Comparison of ENCODE assay signal across 11 mouse cellular contexts in genomic region chr14:122477261-122477671, GRCm38 (mm10). TPM values are rescaled to one million over a fixed set of nuclear protein-coding genes. Genes with fewer than 3 reads are reported as not detected.
A peak's percentile ranks its signal among the peaks of the same experiment; 100 is the strongest.
DNase-seq lines count a peak whose midpoint lies in the region; ATAC-seq and TF ChIP-seq lines count a peak whose summit lies in the region.
"Had no signal": no experiment of that assay in that cellular context is flagged by ENCODE, and none has a peak within 500 bp of the region (broad histone marks: within the 10 kb centered on the region; RNA-seq: fewer than 3 reads in every experiment).

No protein-coding gene starts in this region.

- no peaks in the 10 kb centered on the region for H3K36me3 ChIP-seq in ES-Bruce4 (ENCODE audit: control insufficient read depth, insufficient read depth, low read length, poor library complexity, severe bottlenecking)
- H3K36me3 ChIP-seq in hindbrain, embryonic 11.5 days (ENCODE audit: control insufficient read depth, insufficient read depth, low read length), result no peaks in the 10 kb centered on the region
- no peaks in the 10 kb centered on the region for H3K36me3 ChIP-seq in midbrain, embryonic 14.5 days (ENCODE audit: control insufficient read depth, insufficient read depth, low read length)

- H3K4me2 ChIP-seq in hindbrain, embryonic 11.5 days (replicated peaks; ENCODE audit: low read depth, low read length), result peak overlapping the region; percentile 64
- H3K4me2 ChIP-seq in midbrain, embryonic 14.5 days (ENCODE audit: low read length), result peak overlapping the region; percentile 56

- no peaks in the 10 kb centered on the region for H3K4me1 ChIP-seq in ES-Bruce4 (ENCODE audit: control insufficient read depth, insufficient read depth, low read length)
- peaks cover 3% of the 10 kb centered on the region; the same call in 1 of the 2 replicates for H3K4me1 ChIP-seq in hindbrain, embryonic 11.5 days (replicated peaks; ENCODE audit: control insufficient read depth, insufficient read depth, low read length)
- H3K4me1 ChIP-seq in midbrain, embryonic 14.5 days (ENCODE audit: control insufficient read depth, insufficient read depth, low read length), result no peaks in the 10 kb centered on the region

- no peaks in the 10 kb centered on the region for H3K9me3 ChIP-seq in ES-Bruce4 (replicated peaks; ENCODE audit: control insufficient read depth, insufficient read depth, low read length, poor library complexity, severe bottlenecking)
- no peaks in the 10 kb centered on the region for H3K9me3 ChIP-seq in hindbrain, embryonic 11.5 days (ENCODE audit: control insufficient read depth, low read length)
- H3K9me3 ChIP-seq in midbrain, embryonic 14.5 days (ENCODE audit: control insufficient read depth, low read length), result no peaks in the 10 kb centered on the region

- no peak for TF ChIP-seq EP300 in ES-Bruce4 (IDR thresholded peaks at IDR 0.05; ENCODE audit: insufficient read depth, low read depth, low read length)

- no peak overlapping the region for H3K9ac ChIP-seq in ES-Bruce4 (ENCODE audit: low read depth, poor library complexity, severe bottlenecking)
- peak overlapping the region; percentile 95 for H3K9ac ChIP-seq in hindbrain, embryonic 11.5 days (ENCODE audit: low read depth, low read length)
- peak overlapping the region; percentile 77 for H3K9ac ChIP-seq in midbrain, embryonic 14.5 days (replicated peaks; ENCODE audit: low read length)

- TF ChIP-seq CTCF in ES-Bruce4 (IDR thresholded peaks at IDR 0.05; ENCODE audit: low read depth, low read length), result no peak

- peaks cover 37% of the 10 kb centered on the region for H3K27me3 ChIP-seq in ES-Bruce4 (ENCODE audit: control insufficient read depth, insufficient read depth, low read length, poor library complexity, severe bottlenecking)
- H3K27me3 ChIP-seq in hindbrain, embryonic 11.5 days (ENCODE audit: control insufficient read depth, insufficient read depth, low read length), result peaks cover 42% of the 10 kb centered on the region
- H3K27me3 ChIP-seq in midbrain, embryonic 14.5 days (ENCODE audit: control insufficient read depth, insufficient read depth, low read length), result peaks cover 46% of the 10 kb centered on the region
- H3K27me3 ChIP-seq: Patski had no signal

- peak; percentile 53 to 57 for DNase-seq in cerebellum, postnatal 25 days
- DNase-seq in hindbrain, embryonic 11.5 days (ENCODE audit: low spot score), result peak; percentile 71
- peak; percentile 59 for DNase-seq in midbrain, embryonic 14.5 days
- DNase-seq in frontal cortex, postnatal 14 days (ENCODE audit: low spot score in 2 of 2), result no peak
- no peak for DNase-seq in gastrocnemius, postnatal 4 days (ENCODE audit: low spot score in 2 of 2)
- no peak for DNase-seq in Muller cell, postnatal 12 days (ENCODE audit: inconsistent ontology term)

- under 1% methylated on average over 20 of the region's 20 CpGs for WGBS in hindbrain, embryonic 11.5 days
- under 1% methylated on average over 20 of the region's 20 CpGs for WGBS in midbrain, embryonic 14.5 days

- no peak for ATAC-seq in hindbrain, embryonic 11.5 days (ENCODE audit: low FRiP score)
- ATAC-seq in midbrain, embryonic 14.5 days (ENCODE audit: low FRiP score, low TSS enrichment), result no peak
- ATAC-seq: inflammation-experienced regulatory T-cells, adult 6 months; Patski had no signal

- no peak for TF ChIP-seq POLR2A in ES-Bruce4 (IDR thresholded peaks at IDR 0.05; ENCODE audit: insufficient read depth, low read length)

- no peak overlapping the region for H3K27ac ChIP-seq in ES-Bruce4 (ENCODE audit: insufficient read depth, low read length)
- H3K27ac ChIP-seq in hindbrain, embryonic 11.5 days (ENCODE audit: low read depth, low read length), result peak overlapping the region; percentile 97
- peak overlapping the region; percentile 94 for H3K27ac ChIP-seq in midbrain, embryonic 14.5 days (replicated peaks; ENCODE audit: low read depth, low read length)

- peak overlapping the region; percentile 49 for H3K4me3 ChIP-seq in ES-Bruce4 (ENCODE audit: low read depth, low read length)
- H3K4me3 ChIP-seq in hindbrain, embryonic 11.5 days (ENCODE audit: low read depth, low read length), result peak overlapping the region; percentile 79
- peak overlapping the region; percentile 52 for H3K4me3 ChIP-seq in midbrain, embryonic 14.5 days (replicated peaks; ENCODE audit: low read depth, low read length)

RNA-seq across cellular contexts. Expression of gene Zic2, which starts 2.0 kb away (rescaled TPM):
- 25.2 and 27.0 TPM in 2 replicates for polyA plus RNA-seq in ES-Bruce4 (2011; ENCODE audit: insufficient read depth, insufficient read length, low read depth, missing spikeins)
- polyA plus RNA-seq in hindbrain, embryonic 11.5 days (2014; fragmentation: Nextera tagmentation; extraction: Ambion mirVana), result 9.5 and 11.2 TPM in 2 replicates
- 10.3 and 10.8 TPM in 2 replicates for polyA plus RNA-seq in midbrain, embryonic 14.5 days (2014; fragmentation: Nextera tagmentation; extraction: Ambion mirVana)
- under 1 TPM in 1 of 2 experiments, not detected in 1; 0.18 TPM for total RNA-seq in gastrocnemius, postnatal 4 days (2021)
- total RNA-seq: liver, adult 2 months had no signal
- polyA plus RNA-seq: inflammation-experienced regulatory T-cells, adult 6 months; liver, adult 2 months; stomach, embryonic 14.5 days had no signal

RNA-seq across cellular contexts. Expression of gene Zic5, which starts 11.8 kb away (rescaled TPM):
- 24.8 and 26.6 TPM in 2 replicates for polyA plus RNA-seq in ES-Bruce4 (2011; ENCODE audit: insufficient read depth, insufficient read length, low read depth, missing spikeins)
- 19.1 and 20.1 TPM in 2 replicates for polyA plus RNA-seq in hindbrain, embryonic 11.5 days (2014; fragmentation: Nextera tagmentation; extraction: Ambion mirVana)
- 9.9 and 14.9 TPM in 2 replicates for polyA plus RNA-seq in midbrain, embryonic 14.5 days (2014; fragmentation: Nextera tagmentation; extraction: Ambion mirVana)
- total RNA-seq in gastrocnemius, postnatal 4 days (2021), result not detected
- total RNA-seq: liver, adult 2 months had no signal
- polyA plus RNA-seq: liver, adult 2 months; stomach, embryonic 14.5 days had no signal

RNA-seq across cellular contexts. Expression of gene Gm10837, which starts 13.1 kb away (rescaled TPM):
- not detected in 2 replicates for polyA plus RNA-seq in ES-Bruce4 (2011; ENCODE audit: insufficient read depth, insufficient read length, low read depth, missing spikeins)
- polyA plus RNA-seq in hindbrain, embryonic 11.5 days (2014; fragmentation: Nextera tagmentation; extraction: Ambion mirVana), result 0.35 and 0.76 TPM in 2 replicates
- polyA plus RNA-seq in midbrain, embryonic 14.5 days (2014; fragmentation: Nextera tagmentation; extraction: Ambion mirVana), result 0.38 and 0.72 TPM in 2 replicates
- total RNA-seq in gastrocnemius, postnatal 4 days (2021), result not detected
- total RNA-seq: liver, adult 2 months had no signal
- polyA plus RNA-seq: liver, adult 2 months; Patski; stomach, embryonic 14.5 days had no signal

RNA-seq across cellular contexts. Expression of gene Gm5089, which starts 26.4 kb away (rescaled TPM):
- polyA plus RNA-seq in ES-Bruce4 (2011; ENCODE audit: insufficient read depth, insufficient read length, low read depth, missing spikeins), result 0.33 and 0.40 TPM in 2 replicates
- 0.99 and 1.6 TPM in 2 replicates for polyA plus RNA-seq in hindbrain, embryonic 11.5 days (2014; fragmentation: Nextera tagmentation; extraction: Ambion mirVana)
- polyA plus RNA-seq in midbrain, embryonic 14.5 days (2014; fragmentation: Nextera tagmentation; extraction: Ambion mirVana), result 0.70 and 0.75 TPM in 2 replicates
- total RNA-seq in gastrocnemius, postnatal 4 days (2021), result not detected
- total RNA-seq: liver, adult 2 months had no signal
- polyA plus RNA-seq: inflammation-experienced regulatory T-cells, adult 6 months; liver, adult 2 months; Patski; stomach, embryonic 14.5 days had no signal

RNA-seq across cellular contexts. Expression of gene Pcca, which starts 56.9 kb away (rescaled TPM):
- 25.1 and 32.7 TPM in 2 replicates for polyA plus RNA-seq in ES-Bruce4 (2011; ENCODE audit: insufficient read depth, insufficient read length, low read depth, missing spikeins)
- 31.6 and 33.1 TPM in 2 replicates for polyA plus RNA-seq in hindbrain, embryonic 11.5 days (2014; fragmentation: Nextera tagmentation; extraction: Ambion mirVana)
- polyA plus RNA-seq in midbrain, embryonic 14.5 days (2014; fragmentation: Nextera tagmentation; extraction: Ambion mirVana), result 19.1 and 29.9 TPM in 2 replicates
- 10 to 100 TPM; 28.4 to 29.2 TPM for total RNA-seq in gastrocnemius, postnatal 4 days (2021)

Comparison
In these comparisons a context has a peak if more than half of its experiments do, and no peak if none do; other contexts are left out.
1. DNase-seq: peak in cerebellum, postnatal 25 days (2 of 2), hindbrain, embryonic 11.5 days (single experiment) and midbrain, embryonic 14.5 days (single experiment); none in frontal cortex, postnatal 14 days (0 of 2), gastrocnemius, postnatal 4 days (0 of 2) and Muller cell, postnatal 12 days (single experiment).
2. Peak in every context shown above with its lines, with median percentiles within 50 percentile points of each other: H3K4me3 ChIP-seq.